Mouse (Mus musculus) gastrocnemius, postnatal 10 days (tissue): ENCODE results near the gene Gm21954. TPM values are rescaled to one million over a fixed set of nuclear protein-coding genes. Genes with fewer than 3 reads are reported as not detected.

Experiments
- DNase-seq: peaks from one replicate; pipeline ENCODE4 v3.0.0; 2021; ENCODE audit warnings: mixed read lengths
- long read RNA-seq, 2 experiments: library from polyadenylated mRNA; stranded (forward); transcript quantifications; one replicate each; pipeline ENCODE4 v2.0.0; 2021
- total RNA-seq, 2 experiments: library from RNA; stranded (reverse); gene quantifications; 2 replicates each; pipeline ENCODE4 v1.2.3; 2021

Gene Gm21954
- not detected for total RNA-seq
- long read RNA-seq, experiment 1: 0 reads
- long read RNA-seq, experiment 2: 0 reads

- DNase-seq: no peak
Measured at GRCm38 (mm10) chr3:55472110-55472509, at the start of gene Gm21954. Gene Gm21954, minus strand, starts transcription at chr3:55472210.

GRCm38 (mm10) chr3:55521776-55522175, 49.8 kb upstream of the Gm21954 start:
- no peak for DNase-seq

- DNase-seq: peak; percentile 74
Measured at GRCm38 (mm10) chr3:55520240-55521180, 48.5 kb upstream of the Gm21954 start.

GRCm38 (mm10) chr3:55517454-55518014, 45.5 kb upstream of the Gm21954 start:
- DNase-seq: no peak

- DNase-seq: no peak
Measured at GRCm38 (mm10) chr3:55515966-55516365, 44.0 kb upstream of the Gm21954 start.

GRCm38 (mm10) chr3:55511658-55512057, 39.6 kb upstream of the Gm21954 start:
- DNase-seq: no peak

GRCm38 (mm10) chr3:55510198-55510597, 38.2 kb upstream of the Gm21954 start:
- DNase-seq: no peak

GRCm38 (mm10) chr3:55499298-55499697, 27.3 kb upstream of the Gm21954 start:
- DNase-seq: no peak

- no peak for DNase-seq
Measured at GRCm38 (mm10) chr3:55496462-55496941, 24.5 kb upstream of the Gm21954 start.

- no peak for DNase-seq
Measured at GRCm38 (mm10) chr3:55495866-55496265, 23.9 kb upstream of the Gm21954 start.

- DNase-seq: no peak
Measured at GRCm38 (mm10) chr3:55495231-55495630, 23.2 kb upstream of the Gm21954 start.

- no peak for DNase-seq
Measured at GRCm38 (mm10) chr3:55494348-55494747, 22.3 kb upstream of the Gm21954 start.

- DNase-seq: no peak
Measured at GRCm38 (mm10) chr3:55492021-55492420, 20.0 kb upstream of the Gm21954 start.

GRCm38 (mm10) chr3:55489231-55489990, 17.4 kb upstream of the Gm21954 start:
- no peak for DNase-seq

- no peak for DNase-seq
Measured at GRCm38 (mm10) chr3:55483328-55483727, 11.3 kb upstream of the Gm21954 start.

- no peak for DNase-seq
Measured at GRCm38 (mm10) chr3:55481140-55481539, 9.1 kb upstream of the Gm21954 start.

- no peak for DNase-seq
Measured at GRCm38 (mm10) chr3:55479306-55479705, 7.3 kb upstream of the Gm21954 start.

GRCm38 (mm10) chr3:55476694-55477093, 4.7 kb upstream of the Gm21954 start:
- no peak for DNase-seq

GRCm38 (mm10) chr3:55473146-55473545, 1.1 kb upstream of the Gm21954 start:
- DNase-seq: no peak

GRCm38 (mm10) chr3:55466348-55466747, 5.7 kb downstream of the Gm21954 start:
- DNase-seq: no peak

GRCm38 (mm10) chr3:55465785-55466184, 6.2 kb downstream of the Gm21954 start:
- DNase-seq: no peak

- no peak for DNase-seq
Measured at GRCm38 (mm10) chr3:55464226-55464625, 7.8 kb downstream of the Gm21954 start.
